Mouse (Mus musculus): ENCODE results near the gene Dnajc9.

The Dnajc9 gene

DNA sequence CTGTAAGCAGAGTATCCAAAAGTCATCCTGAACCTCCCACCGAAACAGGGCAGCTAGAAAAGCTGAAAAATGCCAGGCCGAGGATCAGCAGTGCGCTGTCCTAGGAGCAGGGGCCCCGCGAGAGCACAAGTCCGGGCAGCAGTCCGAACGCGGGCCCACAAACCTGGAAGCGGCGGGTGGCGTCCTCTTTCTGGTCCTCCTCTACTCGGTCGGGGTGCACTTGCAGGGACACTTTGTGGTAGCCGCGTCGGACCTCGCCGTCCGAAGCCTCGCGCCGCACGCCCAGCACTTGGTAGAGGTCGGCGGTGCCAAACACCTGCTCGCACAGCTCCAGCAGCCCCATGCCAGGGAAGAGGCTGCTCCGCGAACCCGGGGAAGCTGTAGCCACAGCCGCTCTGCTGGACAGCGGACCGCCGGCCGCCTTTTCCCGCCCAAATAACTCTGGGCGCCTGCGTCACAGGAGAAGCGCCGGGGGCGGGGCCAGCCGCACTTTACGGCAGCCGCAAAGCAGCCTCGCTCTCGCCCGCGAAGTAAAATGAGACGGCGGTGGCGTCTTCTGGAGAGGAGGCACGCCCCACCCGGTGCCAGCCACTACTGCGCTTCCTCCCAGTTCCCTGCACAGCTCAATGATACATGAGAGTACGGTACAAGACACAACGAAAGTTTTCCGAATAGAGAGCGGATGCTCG is at the start of gene Dnajc9:
Dnajc9 (minus strand) TSS at position 470 of the 689 bp plus-strand sequence.
- peak; percentile 96 for DNase-seq

DNA sequence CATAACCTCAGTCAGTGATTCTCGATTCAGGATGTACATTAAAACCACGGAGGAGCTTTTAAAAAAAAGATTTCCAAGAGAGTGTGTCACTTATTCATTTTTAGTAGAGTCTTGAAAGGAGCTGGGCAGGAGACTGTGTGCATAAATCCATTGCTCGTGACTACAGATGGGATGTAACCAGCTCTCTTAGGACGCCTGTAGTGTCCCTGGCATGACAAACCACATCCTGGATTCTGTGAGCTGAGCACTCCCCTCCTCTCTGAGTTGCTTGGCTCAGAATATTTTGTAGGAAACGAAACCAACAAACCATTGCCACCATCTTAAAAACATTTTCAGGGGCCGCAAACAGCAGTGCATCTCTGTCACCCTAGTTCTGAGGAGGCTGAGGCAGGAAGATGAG is 48.3 kb upstream of the Dnajc9 start:
- DNase-seq, result no peak

DNA sequence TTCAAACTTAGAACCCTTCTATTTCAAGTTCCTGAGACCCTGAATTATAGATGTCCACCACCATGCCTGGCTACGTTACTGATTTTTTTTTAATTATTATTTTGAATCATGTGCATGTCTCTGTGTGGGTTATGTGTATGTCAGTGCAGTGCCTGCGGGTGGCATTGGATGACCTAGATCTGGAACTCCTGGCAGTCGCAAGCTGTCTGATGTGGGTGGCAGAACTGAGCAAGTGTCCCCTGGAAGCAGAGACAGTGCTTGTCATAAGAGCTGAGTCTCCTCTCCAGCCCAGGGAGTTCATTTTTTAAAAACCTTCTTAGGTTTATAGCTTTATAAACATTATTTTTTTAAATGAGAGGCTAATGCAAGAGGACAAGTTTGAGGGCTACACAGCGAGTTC is 43.7 kb upstream of the Dnajc9 start:
- peak; percentile 30 for DNase-seq

DNA sequence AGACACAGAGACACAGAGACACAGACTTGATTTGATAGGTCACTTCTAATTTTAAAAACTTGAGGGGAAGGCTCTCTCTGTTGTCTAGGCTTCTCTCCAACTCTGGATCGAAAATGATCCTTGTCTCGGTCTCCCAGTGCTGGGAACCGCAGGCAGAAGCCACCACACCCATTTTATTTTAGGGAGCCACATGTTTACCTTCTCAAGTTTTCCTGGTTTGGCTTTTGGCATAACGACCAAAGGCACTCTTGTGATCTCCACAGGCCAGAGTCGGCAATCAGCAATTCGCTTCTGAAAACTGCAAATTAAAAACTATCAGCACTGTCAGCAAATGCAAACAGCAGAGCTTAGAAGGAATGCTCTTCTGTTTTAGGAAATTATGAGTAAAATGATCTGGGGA is 43.0 kb upstream of the Dnajc9 start:
- DNase-seq, result no peak

DNA sequence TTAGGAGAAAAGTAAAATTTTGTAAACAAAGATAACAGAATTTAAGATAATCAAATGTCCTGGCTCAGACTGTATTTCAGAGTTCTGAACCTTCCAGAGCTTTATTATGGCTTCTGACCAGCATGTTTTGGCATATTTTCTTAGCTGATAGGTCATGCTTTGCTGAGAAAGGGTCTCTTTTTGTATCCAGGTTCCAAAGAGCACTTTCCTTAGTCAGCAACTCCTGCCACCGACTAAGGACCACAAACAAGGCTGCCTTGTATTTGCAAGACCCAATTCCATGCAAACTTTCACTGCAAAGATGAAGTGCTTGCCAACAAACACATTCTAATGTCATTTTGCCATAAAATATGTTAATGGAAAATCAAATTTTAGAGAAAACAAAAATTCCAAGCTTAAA is 41.1 kb upstream of the Dnajc9 start:
- DNase-seq, result no peak

DNA sequence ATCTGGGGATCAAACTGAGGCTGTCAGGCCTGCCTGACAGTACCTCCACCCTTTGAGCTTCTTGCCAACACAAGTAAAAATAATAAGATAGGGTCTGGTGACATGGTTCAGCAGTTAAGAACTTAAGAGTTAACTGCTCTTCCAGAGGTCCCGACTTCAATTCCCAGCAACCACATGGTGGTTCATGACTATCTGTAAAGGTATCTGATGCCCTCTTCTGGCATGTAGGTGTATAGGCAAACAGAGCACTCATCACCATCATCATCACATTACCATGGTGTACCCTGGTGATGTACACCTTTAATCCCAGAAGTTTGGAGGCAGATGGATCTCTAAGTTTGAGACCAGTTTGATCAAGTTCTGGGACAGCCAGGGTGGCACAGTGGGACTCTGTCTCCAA is 39.9 kb upstream of the Dnajc9 start:
- no peak for DNase-seq

DNA sequence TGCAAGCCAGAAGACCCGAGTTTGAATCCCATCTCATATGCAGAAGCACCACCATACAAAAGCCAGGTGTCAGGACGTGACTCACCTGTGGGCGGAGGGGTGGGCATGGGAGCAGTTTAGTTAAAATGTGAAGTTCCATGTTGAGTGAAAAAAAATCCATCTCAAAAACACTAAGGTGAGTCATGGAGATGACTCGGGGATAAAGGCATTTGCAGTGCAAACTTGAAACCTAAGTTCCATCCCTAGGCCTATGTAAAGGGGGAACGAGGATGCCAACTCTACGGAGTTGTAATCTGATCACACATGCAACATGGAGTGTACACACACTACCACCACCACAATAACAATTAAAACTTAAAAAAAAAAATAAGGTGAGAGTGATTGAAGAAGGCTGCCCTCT is 34.3 kb upstream of the Dnajc9 start:
- no peak for DNase-seq

DNA sequence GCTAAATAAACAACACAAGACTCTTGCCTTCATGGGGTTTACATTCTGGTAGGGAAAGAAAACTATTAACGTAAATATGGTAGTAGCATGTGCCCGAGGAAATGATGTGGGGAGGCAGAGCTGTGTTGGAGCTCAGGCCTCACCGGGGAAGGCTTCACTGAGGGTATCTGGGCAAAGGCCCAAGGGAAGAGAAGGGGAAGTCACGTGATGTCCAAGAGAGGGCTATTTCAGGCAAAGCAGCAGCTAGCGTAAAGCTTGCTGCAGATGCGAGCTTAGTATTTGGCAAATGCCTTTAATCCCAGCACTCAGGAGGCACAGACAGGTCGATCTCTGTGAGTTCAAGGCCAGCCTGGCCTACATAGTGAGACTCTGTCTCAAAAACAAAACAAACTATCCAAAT is 33.5 kb upstream of the Dnajc9 start:
- no peak for DNase-seq

DNA sequence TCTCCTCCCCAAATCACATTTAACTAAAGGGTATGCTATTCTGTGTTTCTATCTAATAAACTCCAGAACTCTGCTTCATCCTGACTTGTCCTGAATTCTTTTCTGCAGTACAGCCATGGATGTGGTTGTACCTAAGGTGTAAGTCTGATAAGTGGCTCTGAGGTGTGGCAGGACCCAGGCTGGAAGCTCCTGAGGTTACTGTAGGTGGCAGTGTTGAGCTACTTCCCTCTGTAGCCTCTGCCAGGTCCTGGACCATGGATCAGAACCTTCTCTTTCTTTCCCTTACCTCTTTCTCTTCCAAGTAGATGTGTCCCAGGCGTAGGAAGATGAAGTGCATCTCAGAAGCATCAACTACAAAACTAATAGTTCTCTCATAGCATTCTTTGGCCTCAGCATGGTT is 11.4 kb upstream of the Dnajc9 start:
- DNase-seq, result peak; percentile 45

DNA sequence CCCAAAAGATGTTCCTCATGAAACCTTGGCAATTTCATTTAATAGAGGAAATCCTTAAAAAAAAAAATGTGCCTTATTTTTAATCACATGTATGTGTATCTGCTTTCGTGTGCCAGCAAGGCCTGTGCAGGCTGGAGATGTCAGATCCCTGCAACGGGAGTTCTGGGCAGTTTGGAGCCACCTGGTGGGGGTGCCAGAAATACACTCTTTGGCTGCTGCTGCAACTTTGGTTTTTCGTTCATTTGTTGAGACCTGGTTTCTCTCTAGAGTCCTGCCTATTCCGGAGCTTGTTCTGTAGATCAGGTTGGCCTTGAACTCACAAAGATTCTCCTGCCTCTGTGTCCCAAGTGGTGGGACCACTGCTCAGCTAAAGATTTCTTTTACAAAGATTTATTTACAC is 10.2 kb upstream of the Dnajc9 start:
- no peak for DNase-seq

DNA sequence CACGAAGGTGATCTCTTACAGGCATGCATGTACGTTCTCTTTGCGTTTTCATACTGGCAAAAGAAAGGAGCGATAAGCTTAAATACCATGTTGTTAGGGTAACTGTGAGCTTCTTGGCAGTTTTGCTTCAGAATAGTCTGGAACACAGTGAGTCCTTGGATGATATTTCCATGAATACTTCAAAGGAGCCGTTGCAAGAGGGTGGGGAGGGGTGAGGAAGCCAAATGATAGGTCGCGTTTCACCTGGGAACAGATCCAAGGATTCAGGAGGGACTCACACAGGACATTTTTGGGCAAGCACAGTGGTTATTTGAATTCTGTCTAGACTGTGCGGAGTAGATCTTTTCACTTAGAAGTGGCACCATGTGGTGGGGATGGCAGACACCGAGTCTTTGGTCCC is 8.5 kb upstream of the Dnajc9 start:
- DNase-seq, result no peak

DNA sequence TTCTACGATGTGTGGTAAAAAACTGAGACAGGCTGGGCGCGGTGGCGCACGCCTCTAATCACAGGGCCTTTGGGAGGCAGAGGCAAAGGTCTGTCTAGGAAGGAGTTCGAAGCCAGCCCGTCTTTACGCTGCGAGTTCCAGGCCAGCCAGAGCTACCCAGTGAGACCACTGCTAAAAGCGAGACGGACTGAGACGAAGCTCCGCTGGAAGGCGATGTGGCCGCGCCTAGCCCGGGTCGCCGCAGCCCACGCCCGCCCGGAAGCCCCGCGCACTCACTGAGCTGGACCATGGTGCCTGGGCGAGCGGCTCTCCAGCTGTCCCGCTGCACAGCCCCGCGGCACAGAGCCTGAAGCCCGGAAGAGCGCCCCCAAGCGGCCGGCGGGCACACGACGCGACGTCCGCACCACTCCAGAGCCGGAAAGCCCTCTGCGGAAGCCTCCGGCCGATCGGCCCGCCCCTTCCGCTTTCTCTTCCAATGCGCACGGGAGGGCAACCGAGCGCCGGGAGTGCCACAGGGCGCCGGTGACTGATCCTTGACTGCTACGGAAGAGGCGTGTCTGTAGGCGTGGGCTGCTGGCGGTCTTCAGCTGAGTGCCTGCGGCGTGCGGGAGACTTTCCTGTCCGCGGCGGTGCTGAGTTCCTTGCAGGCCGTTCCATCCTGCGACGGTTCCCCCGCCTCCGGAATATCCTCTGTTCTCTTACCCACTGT is 4.6 kb upstream of the Dnajc9 start, which contains the start of gene Mrps16:
Mrps16 (minus strand) TSS at position 430 of the 709 bp plus-strand sequence.
- peak; percentile 97 for DNase-seq

DNA sequence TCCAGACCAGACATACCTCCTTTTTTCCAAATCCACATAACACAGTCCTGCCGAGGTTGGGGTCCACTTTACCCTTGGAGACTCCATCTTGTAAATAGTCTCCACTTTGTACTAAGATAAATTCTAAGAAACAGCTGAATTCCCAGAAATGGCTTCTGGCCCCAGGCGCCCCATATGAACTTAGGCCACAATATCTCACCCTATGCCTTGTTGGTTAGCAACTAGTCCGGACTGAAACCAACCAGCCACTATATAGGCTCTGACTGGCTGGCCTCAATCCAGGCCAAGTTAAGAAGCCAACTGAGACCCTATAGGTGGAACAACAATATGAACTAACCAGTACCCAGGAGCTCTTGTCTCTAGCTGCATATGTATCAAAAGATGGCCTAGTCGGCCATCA is 3.6 kb upstream of the Dnajc9 start:
- DNase-seq, result no peak

DNA sequence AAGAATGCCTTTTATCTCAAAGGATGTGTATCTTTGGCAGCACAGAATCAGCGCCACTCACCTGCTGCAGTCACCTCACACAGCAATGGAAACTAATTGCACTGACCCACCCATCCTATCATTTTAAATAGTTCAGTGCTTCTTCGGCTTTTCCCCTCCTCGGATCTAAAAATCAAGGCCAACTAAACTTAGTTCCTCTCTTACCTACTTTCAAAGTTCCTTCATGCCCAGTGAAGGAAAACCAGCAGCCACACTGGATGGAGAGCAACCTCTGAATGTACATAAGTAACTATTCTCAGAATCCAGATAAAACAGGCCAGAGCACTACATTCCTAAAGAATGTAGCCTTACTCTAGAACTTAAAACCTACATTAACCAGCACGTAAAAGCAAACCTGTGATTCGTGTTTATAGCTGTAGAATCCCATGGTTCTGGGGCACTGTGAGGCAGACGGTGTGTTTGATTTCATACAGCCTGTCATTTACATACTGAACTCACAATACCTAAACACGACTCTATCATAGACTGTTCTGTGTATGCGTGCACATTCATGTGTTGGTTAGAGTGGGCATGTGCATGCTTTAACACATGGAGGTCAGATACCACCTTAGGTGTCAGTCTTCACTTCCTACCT is 853 bp upstream of the Dnajc9 start:
- no peak for DNase-seq

DNA sequence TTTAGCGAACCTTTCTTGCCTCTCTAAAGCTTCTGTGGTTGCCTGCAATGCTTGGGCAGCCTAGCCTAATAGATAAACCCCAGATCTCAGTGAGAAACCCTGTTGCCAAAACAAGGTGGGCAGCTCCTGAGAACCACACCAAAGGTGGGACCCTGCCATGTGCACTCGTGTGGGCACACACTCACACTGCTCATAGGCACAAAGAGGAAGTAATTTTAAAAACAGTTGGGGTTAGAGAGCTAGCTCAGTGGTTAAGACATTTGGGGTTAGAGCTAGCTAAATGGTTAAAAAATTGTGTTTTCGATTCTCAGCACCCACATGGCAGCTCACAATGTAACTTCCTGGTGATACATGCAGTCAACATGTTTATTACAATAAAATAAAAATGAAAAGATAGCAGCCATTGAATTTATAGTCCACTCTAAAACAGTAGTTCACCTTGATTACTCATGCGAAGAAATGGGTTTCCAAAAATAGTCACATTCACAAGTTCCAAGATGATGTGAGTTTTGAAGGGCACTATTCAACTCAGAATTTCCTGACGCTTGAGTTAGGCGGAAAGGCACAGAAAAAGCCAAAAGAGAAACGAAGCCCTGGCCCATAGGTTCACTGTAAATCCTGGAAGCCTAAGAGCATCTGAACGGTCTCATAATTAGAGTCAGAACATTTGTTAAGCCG is 8.8 kb downstream of the Dnajc9 start:
- DNase-seq, result no peak

DNA sequence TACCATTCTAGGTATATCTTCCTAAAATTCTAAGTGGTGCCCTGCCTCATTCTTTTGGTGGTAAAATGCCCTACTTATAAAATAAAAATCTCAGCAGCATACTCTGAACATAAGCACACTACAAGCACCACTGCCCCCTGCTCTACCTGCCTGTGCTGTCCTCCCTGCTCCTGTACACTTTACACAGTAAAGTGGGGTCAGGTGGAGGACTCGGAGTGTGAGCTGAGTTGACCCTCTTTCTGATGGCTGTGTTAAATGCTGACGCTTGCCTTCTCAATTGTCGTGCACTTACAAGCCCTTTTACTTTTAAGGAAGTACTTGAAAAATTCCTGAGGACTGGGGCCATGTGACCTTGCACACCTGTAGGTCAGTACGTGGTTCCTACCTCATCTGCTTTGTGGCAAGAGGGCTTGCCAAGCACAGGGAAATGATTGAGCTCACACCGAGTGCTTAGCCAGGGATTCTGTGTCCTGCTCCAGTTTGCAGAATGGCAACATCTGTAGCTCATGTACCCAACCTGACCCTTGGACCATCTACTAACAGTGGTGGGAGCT is 9.5 kb downstream of the Dnajc9 start:
- no peak for DNase-seq

DNA sequence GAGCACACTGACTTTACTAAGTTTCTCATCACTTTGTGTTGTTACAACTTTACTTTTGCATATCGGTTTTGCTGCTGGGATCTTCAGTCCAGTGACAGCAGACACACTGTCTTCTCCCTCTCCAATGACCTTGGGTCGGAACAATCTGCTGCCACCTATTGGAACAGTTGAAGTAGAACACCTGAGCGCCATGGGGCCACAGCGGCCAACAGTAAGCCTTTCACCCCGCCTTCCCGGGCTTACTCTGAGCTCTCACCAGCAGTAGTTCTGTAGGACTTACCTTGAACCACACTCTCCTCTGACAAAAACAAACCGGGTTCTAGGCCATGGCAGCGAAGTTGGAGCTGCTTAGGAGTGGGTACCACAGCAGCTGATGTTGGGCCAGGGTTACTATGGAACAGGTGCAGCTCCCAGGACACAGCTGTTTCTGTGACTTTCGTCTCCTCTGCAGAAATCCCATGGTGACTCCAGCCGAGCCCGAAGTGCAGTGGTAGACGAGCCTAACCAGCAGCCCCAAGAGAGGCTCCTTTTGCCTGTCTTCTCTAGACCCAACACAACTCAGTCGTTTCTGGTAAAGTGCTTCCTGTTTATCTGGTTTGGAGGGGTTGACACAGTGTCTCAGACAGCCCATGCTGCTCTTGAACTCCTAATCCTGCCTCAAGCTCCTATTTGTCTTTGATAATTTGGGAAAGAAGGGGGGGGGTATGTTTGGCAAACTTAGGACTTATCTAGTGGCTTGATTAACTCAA is 10.2 kb downstream of the Dnajc9 start:
- DNase-seq, result no peak

DNA sequence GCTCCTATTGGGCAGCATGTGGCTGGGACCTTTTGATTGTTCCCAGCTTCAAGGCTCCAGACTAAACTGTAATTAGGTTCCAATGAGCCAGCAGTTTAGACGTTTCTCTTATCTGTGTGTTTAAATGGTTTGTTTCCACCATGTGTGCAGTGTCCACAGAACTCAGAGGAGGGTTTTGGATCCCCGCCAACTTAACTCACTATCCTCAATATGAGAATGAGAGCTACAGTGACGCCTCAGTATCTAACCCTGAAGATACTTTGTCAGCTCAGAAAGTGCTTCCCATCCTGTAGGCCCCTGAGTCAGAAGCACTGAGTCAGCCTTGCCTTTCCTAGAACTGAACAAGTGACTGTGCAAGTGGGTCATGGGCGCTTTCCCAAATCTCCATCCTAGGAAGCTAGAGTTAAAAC is 11.6 kb downstream of the Dnajc9 start:
- DNase-seq, result peak; percentile 33

DNA sequence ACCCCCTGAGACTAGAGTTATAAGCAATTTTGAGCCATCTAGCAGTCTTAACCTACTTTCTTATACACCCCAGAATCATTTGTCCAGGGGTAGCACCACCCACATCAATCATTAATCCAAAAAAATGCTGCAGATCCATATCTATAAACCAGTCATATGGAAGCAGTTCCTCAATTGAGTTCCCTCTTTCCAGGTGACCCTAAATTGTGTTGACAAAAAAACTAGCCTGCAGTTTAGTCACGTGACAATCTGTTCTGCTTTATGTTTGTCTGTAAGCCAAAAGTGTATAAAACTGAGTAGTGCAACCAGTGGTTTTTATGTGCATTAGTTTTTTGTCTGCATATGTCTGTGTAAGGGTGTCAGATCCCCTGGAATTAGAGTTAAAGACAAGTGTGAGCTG is 16.9 kb downstream of the Dnajc9 start:
- no peak for DNase-seq

DNA sequence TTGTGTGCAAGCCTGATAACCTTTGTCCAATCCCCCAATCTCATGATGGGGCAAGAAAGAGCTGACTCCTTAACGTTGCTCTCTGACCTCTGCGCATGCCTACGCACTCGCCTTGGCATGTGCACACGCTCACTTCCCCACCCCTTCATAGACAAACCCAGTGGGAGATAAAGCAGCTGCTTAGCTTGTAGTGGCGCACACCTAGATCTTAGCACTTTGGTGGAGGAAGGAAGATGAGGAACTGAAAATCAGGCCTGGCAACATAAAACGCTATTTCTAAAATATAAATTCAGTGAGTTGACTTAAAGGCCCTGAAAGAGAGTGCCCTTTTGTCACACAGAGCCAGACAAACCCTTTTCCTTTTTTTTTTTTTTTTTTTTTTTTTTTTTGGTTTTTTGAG is 17.9 kb downstream of the Dnajc9 start:
- no peak for DNase-seq

DNA sequence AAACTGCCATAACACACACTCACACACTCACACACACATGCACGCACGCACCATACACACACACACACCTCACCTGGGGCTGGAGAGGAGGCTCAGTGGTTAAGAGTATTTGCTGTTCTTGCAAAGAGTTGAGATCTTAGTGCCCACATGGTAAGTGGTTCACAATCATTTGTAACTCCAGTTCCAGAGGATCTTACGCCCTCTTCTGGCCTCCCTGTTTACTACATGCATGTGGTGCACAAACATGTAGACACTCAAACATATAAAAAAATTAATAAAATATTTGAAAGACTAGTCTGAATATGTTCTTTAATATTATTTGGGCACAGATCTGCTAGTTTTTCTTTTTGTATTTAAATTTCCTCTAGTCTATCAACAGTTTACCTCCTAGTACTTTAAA is 20.4 kb downstream of the Dnajc9 start:
- no peak for DNase-seq

DNA sequence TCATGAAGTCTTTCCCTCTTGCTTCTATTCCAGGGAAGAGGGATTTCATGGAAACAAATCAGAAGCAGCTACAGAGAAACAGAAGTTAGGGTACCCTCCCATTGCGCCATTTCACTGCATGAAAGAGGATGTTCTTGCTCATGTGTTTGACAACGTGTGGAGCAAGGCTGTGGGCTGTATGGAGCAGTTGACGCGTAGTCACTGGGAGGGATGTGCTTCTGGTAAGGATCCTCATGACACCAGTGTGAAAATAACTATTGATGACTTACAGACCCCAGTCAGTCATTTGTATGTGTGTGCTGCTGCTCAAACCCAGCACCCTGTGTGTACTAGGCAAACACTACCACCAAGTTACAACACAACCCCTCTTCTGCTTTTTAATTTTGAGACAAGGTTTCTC is 25.5 kb downstream of the Dnajc9 start:
- no peak for DNase-seq
